Mouse (Mus musculus) olfactory bulb, adult 2 months (tissue): Measurements from ENCODE around the gene Ccdc157.

Experiments
- CTCF ChIP-seq: fragments of 200-500 bp; IDR thresholded peaks from 2 replicates; pipeline ENCODE4 v1.5.1; 2012; ENCODE audit warnings: low read depth, mild to moderate bottlenecking, low read length, moderate library complexity; ENCODE audit not compliant: insufficient read depth
- POLR2A ChIP-seq: fragments of 200-500 bp; IDR thresholded peaks from 2 replicates; pipeline ENCODE4 v1.6.1; 2012; ENCODE audit warnings: mild to moderate bottlenecking, low read depth, low read length, moderate library complexity; ENCODE audit not compliant: insufficient read depth

DNA sequence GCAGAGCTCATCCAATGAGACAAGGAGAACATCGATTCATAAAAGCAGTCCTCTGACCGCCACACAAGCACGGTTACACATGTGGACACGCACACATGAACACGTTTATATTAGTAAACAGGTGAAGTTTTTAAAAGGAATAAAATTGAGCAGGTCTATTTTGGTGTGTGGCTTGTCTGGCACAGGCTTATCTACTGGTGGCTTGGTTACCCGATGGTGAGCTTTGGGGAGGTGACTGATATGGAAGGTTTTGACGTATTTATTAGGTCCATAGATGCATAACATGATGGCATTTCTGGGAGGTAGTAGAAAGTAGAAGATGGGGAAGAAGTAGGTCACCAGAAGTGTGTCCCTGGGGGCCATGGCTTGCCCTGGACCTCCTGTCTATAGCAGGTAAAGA lies 6.4 kb downstream of the Ccdc157 start:
- no peak for TF ChIP-seq CTCF
- no peak for TF ChIP-seq POLR2A
